Mouse (Mus musculus) liver, postnatal 0 days (tissue): ENCODE results near the gene Rln3.

Experiments used
- CTCF ChIP-seq: sonication (generic); IDR thresholded peaks from 2 replicates; pipeline ENCODE4 v1.5.1; 2016; ENCODE audit warnings: antibody characterized with exemption, low read depth
- EP300 ChIP-seq: IDR thresholded peaks from 2 replicates; pipeline ENCODE4 v1.6.1; 2016; ENCODE audit warnings: antibody characterized with exemption, low read depth, mild to moderate bottlenecking

DNA sequence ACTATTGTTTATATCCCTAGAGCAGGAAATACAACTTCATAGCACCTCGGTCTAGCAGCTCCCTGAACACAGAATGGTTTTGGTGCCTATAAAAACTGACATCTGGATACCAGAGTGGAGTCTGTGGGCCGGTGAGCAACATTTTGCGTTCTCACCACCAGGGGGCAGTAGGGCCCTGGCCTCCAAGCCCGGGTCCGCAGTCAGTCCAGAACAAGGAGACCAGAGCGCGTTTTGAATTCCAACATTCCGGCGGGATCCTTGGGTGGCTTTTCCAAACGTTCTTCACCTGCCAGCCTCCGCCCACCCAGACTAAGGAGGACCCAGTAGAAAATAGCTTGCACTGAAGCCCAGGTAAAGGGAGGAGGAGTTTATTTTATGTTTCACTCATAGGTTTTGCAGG is 34.9 kb downstream of the Rln3 start:
- peak; percentile 94 for TF ChIP-seq CTCF
- TF ChIP-seq EP300 = no peak
